Mouse (Mus musculus) cerebellum, adult (tissue): Measurements from ENCODE around the gene Afdn.
A peak's percentile ranks its signal among the peaks of the same experiment; 100 is the strongest.

Source experiments
- ATAC-seq: cut with Nextera tagmentation; 2 replicates; pipeline ENCODE4 v1.9.2; 2017; ENCODE audit warnings: mild to moderate bottlenecking, moderate library complexity, mixed read lengths; ENCODE audit not compliant: insufficient number of reproducible peaks, low FRiP score, low TSS enrichment

The Afdn gene

GRCm38 (mm10) chr17:13759853-13760627 lies at the start of gene Afdn:
Gene Afdn, plus strand, starts transcription at chr17:13760539.
- peak; percentile 87 for ATAC-seq

DNA sequence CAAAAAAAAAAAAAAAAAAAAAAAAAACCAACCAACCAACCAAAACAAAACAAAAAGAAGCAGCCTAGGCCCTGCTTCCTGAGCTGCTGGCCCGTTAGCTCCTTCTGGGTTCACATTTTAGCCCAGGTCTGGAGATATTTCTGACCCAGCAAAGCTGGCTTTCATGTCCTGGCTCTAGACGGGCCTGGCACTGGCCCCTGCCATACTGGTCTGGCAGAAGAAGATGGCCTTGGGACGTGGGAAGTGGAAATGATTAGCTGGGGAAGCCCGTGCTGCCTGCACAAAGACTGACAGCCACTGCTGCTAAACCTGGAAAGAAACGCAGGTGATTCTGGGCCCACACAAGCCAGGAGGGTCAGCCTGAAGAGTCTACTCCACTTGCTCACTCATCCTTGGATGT lies 49.2 kb upstream of the Afdn start:
- peak; percentile 66 for ATAC-seq

GRCm38 (mm10) chr17:13712116-13712515 lies 48.2 kb upstream of the Afdn start:
- no peak for ATAC-seq

GRCm38 (mm10) chr17:13712518-13712917 lies 47.8 kb upstream of the Afdn start:
- no peak for ATAC-seq

DNA sequence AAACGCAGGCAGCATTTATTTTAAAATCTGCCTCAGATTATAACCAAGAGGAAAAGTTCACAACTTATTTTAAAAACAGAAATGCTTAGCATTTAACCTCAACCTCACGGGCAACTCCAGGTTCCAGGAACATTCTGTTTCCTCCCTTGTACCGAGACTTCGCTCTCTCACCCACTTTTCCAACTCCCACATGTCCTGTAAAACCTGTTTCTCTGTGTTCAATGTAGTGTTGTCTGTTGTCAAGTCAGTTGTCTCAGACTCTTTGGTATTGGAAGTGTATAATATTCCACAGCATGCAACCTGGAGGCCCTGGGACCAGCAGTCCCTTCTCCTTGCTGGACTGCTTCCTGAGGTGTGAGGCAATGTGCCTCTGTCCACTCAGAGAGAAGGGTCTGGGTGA lies 46.2 kb upstream of the Afdn start:
- ATAC-seq: no peak

- ATAC-seq: no peak
These were observed 45.7 kb upstream of the Afdn start for GRCm38 (mm10) chr17:13714654-13715053.

- no peak for ATAC-seq
These were observed 44.8 kb upstream of the Afdn start for GRCm38 (mm10) chr17:13715511-13715910.

DNA sequence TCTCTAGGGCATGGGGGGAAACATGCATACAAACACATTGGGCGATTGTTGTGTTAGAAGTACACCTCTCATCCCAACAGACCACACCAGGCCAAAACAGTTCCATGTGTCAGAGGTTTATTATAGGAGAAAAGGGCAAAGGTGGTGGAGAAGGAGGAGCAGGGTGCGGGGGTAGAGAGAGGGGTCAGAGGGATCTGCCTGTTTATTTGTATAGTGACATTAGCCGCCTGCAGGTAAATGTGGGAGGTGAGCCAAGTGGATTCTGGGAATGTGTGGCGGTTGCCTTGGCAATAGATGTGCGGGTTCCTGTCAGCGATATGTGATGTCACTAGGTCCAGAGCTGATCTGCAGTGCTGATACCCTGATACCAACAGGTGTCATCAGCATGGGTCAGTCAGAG lies 44.0 kb upstream of the Afdn start:
- ATAC-seq: no peak

DNA sequence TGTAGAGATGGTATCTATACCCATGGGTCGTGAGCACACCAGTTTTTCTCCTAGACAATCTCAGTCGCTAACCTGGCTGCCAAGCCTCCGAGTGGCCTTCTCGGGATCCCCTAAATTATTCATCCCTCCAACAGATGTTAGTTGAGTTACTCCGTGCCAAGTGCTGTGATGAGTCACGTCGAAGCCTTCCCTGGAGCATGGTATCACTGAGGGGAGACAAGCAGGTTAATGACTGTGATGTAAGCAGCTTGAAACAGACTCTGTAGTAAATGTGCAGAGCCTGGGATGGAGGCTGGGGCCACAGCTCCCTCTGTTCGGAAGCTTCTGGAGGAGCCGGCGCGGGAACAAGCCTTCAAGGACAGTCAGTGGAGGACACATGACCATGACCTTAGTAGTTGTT lies 42.9 kb upstream of the Afdn start:
- no peak for ATAC-seq

DNA sequence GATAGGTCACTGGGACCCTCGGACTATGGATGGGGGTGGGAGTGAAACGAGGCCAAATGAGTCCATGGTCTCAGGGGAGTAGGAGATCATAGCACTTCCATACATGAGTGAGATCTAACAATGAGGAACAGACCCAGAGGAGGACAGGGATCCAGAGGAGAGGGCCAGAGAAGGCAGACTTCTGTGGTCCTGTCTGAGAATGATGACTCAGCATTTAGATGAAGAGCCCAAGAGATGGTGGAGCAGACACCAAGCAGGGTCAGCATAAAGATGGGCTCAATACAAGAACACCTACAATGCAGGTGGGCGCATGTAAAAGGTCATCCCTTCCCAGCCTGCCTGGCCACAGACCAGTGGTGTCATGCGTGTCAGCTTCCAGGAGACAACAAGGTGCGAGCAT lies 40.2 kb upstream of the Afdn start:
- ATAC-seq: no peak

- ATAC-seq: no peak
These were observed 39.0 kb upstream of the Afdn start for GRCm38 (mm10) chr17:13721372-13721771.

DNA sequence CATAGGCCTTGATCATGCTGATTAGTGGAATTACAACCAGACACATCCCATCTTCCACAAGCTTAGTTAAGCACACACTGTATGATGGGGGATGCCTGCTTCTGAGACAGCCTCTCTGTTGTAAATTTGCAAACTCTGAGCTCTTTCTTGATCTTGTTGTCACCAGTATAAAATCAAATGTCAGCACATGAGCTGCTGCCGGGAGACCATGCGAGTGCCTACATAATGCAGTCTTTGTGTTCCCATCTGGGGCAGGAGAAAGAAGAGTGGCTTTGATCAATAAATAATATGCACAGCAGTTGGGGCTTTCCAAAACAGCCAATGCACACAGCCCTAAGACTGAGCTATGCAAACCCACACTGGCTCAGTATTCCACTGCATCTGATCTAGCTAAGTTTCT lies 37.9 kb upstream of the Afdn start:
- no peak for ATAC-seq

- ATAC-seq: no peak
These were observed 35.3 kb upstream of the Afdn start for GRCm38 (mm10) chr17:13725004-13725550.

- no peak for ATAC-seq
These were observed 33.4 kb upstream of the Afdn start for GRCm38 (mm10) chr17:13726832-13727355.

DNA sequence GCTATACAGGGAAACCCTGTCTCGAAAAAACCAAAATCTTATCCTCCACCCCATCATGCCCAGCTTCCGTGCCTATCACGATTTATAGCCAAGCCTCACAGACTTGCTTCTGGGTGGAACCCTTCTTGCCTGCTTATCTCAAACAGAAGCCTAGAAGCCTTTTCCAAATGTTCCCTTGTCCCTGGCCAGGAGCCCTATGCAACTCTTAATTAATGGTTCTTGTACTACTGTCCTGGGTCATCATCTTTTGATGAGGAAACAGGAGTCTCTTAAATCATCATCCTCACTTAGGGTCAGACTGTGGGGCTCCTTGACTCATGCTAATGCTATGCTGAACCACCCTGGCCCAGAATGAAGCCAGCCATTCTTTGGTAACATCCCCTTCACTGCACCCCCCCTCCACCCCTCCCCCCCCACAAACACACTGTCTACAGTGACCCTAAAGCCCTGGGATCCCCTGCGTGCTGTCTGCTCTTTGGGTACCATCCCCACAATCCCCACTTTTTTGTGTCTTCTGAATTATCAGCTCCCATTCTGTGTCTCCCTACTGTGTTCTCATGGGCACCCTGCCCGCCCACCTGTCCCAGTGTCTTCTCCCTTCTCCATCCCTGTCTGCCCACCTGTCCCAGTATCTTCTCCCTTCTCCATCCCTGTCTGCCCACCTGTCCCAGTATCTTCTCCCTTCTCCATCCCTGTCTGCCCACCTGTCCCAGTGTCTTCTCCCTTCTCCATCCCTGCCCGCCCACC lies 29.2 kb upstream of the Afdn start:
- ATAC-seq: no peak

GRCm38 (mm10) chr17:13731727-13732112 lies 28.6 kb upstream of the Afdn start:
- no peak for ATAC-seq

- no peak for ATAC-seq
These were observed 27.7 kb upstream of the Afdn start for GRCm38 (mm10) chr17:13732685-13733084.

DNA sequence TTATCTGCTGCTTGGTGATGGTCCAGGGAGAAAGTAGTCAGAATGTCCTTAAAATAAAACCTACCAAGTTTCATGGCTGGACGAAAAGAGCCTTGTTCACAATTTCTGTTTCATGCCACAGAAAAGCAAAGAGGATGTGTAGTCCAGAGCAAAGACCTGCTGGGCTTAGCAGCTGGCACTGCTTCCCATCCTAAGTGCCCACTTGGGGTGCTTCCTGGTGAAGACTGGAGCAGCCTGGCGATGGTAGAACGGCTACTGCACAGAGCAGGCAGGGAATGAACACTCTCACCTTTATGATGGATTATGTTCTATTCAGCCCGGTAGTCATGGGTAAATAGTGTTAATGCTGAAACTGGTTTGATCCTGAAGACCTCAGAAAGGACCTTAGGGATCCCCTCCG lies 26.4 kb upstream of the Afdn start:
- no peak for ATAC-seq

- ATAC-seq: no peak
These were observed 25.3 kb upstream of the Afdn start for GRCm38 (mm10) chr17:13735057-13735456.

GRCm38 (mm10) chr17:13735803-13736282 lies 24.5 kb upstream of the Afdn start:
- no peak for ATAC-seq

GRCm38 (mm10) chr17:13737336-13737735 lies 23.0 kb upstream of the Afdn start:
- ATAC-seq: peak; percentile 34
